Mouse (Mus musculus) cerebellum, adult 9-11 months (tissue): ENCODE results near the gene Hrh1.
A peak's percentile ranks its signal among the peaks of the same experiment; 100 is the strongest.

Experiments
- DNase-seq: peaks from one replicate; pipeline ENCODE4 v3.0.0; 2022

The Hrh1 gene

GRCm38 (mm10) chr6:114408278-114408677, 10.5 kb downstream of the Hrh1 start:
- DNase-seq = no peak

GRCm38 (mm10) chr6:114411913-114412312, 14.2 kb downstream of the Hrh1 start:
- no peak for DNase-seq

- DNase-seq = no peak
These were observed 16.8 kb downstream of the Hrh1 start for GRCm38 (mm10) chr6:114414510-114414909.

GRCm38 (mm10) chr6:114418037-114418436, 20.3 kb downstream of the Hrh1 start:
- DNase-seq = no peak

GRCm38 (mm10) chr6:114421061-114421460, 23.3 kb downstream of the Hrh1 start:
- no peak for DNase-seq

GRCm38 (mm10) chr6:114423051-114423676, 25.4 kb downstream of the Hrh1 start:
- no peak for DNase-seq

- no peak for DNase-seq
These were observed 27.6 kb downstream of the Hrh1 start for GRCm38 (mm10) chr6:114425343-114425742.

- peak; percentile 5 for DNase-seq
These were observed 29.9 kb downstream of the Hrh1 start for GRCm38 (mm10) chr6:114427641-114428040.

- DNase-seq = no peak
These were observed 31.1 kb downstream of the Hrh1 start for GRCm38 (mm10) chr6:114428831-114429230.

GRCm38 (mm10) chr6:114432591-114432990, 34.9 kb downstream of the Hrh1 start:
- DNase-seq = no peak

GRCm38 (mm10) chr6:114434524-114434923, 36.8 kb downstream of the Hrh1 start:
- DNase-seq = no peak

- DNase-seq = no peak
These were observed 42.6 kb downstream of the Hrh1 start for GRCm38 (mm10) chr6:114440302-114440701.

- no peak for DNase-seq
These were observed 43.2 kb downstream of the Hrh1 start for GRCm38 (mm10) chr6:114440788-114441453.

GRCm38 (mm10) chr6:114444247-114444844, 46.6 kb downstream of the Hrh1 start:
- DNase-seq = no peak

GRCm38 (mm10) chr6:114444976-114445375, 47.2 kb downstream of the Hrh1 start:
- no peak for DNase-seq

GRCm38 (mm10) chr6:114448888-114449287, 51.2 kb downstream of the Hrh1 start:
- DNase-seq = no peak

GRCm38 (mm10) chr6:114455267-114455666, 57.5 kb downstream of the Hrh1 start:
- no peak for DNase-seq

GRCm38 (mm10) chr6:114456255-114457042, 58.7 kb downstream of the Hrh1 start:
- DNase-seq = no peak

- DNase-seq = no peak
These were observed 59.6 kb downstream of the Hrh1 start for GRCm38 (mm10) chr6:114457299-114457698.

- DNase-seq = no peak
These were observed 60.5 kb downstream of the Hrh1 start for GRCm38 (mm10) chr6:114458191-114458590.

- no peak for DNase-seq
These were observed 62.2 kb downstream of the Hrh1 start for GRCm38 (mm10) chr6:114459969-114460368.

GRCm38 (mm10) chr6:114461536-114461935, 63.8 kb downstream of the Hrh1 start:
- no peak for DNase-seq

- no peak for DNase-seq
These were observed 65.0 kb downstream of the Hrh1 start for GRCm38 (mm10) chr6:114462747-114463146.

GRCm38 (mm10) chr6:114473541-114473940, 75.8 kb downstream of the Hrh1 start:
- DNase-seq = no peak
